Mouse (Mus musculus) hindbrain, embryonic 10.5 days (tissue): ENCODE results near the gene Nap1l4. TPM values are rescaled to one million over a fixed set of nuclear protein-coding genes. Genes with fewer than 3 reads are reported as not detected.

ENCODE experiments used
- DNase-seq: peaks from one replicate; pipeline ENCODE4 v3.0.0-alpha.2; 2017; ENCODE audit warnings: low spot score
- H3K27ac ChIP-seq: fragments of 300-500 bp; sonication (generic); 2 replicates; pipeline ENCODE4 v1.5.1; 2016; ENCODE audit warnings: mild to moderate bottlenecking, moderate library complexity
- H3K27me3 ChIP-seq: fragments of 300-500 bp; sonication (generic); 2 replicates; pipeline ENCODE4 v1.6.1; 2016; ENCODE audit warnings: mild to moderate bottlenecking; ENCODE audit not compliant: poor library complexity, insufficient read depth, severe bottlenecking
- H3K36me3 ChIP-seq: fragments of 300-500 bp; sonication (generic); 2 replicates; pipeline ENCODE4 v1.6.1; 2016; ENCODE audit warnings: mild to moderate bottlenecking, moderate library complexity
- H3K4me1 ChIP-seq: fragments of 300-500 bp; sonication (generic); replicated peaks from 2 replicates; pipeline ENCODE4 v1.6.1; 2016; ENCODE audit warnings: mild to moderate bottlenecking
- H3K4me3 ChIP-seq: fragments of 300-500 bp; sonication (generic); 2 replicates; pipeline ENCODE4 v1.5.1; 2016; ENCODE audit warnings: mild to moderate bottlenecking, moderate library complexity
- H3K9me3 ChIP-seq: fragments of 300-500 bp; sonication (generic); 2 replicates; pipeline ENCODE4 v1.6.1; 2016; ENCODE audit warnings: mild to moderate bottlenecking, moderate library complexity
- WGBS: fragments of 180-500 bp; shearing (Covaris S2); methylation state at CpG from one replicate; pipeline ENCODE4 v1.1.7; 2016; 5-methylcytosine and 5-hydroxymethylcytosine counted together
- polyA plus RNA-seq: library from polyadenylated mRNA; unstranded; fragments of >200 nt; fragmentation: Nextera tagmentation; extraction: Ambion mirVana; gene quantifications from 2 replicates; pipeline ENCODE4 v1.2.1, GENCODE M21; 2016

Nap1l4 gene
- polyA plus RNA-seq, 1 experiment from 2014 or later = 372 TPM

DNA sequence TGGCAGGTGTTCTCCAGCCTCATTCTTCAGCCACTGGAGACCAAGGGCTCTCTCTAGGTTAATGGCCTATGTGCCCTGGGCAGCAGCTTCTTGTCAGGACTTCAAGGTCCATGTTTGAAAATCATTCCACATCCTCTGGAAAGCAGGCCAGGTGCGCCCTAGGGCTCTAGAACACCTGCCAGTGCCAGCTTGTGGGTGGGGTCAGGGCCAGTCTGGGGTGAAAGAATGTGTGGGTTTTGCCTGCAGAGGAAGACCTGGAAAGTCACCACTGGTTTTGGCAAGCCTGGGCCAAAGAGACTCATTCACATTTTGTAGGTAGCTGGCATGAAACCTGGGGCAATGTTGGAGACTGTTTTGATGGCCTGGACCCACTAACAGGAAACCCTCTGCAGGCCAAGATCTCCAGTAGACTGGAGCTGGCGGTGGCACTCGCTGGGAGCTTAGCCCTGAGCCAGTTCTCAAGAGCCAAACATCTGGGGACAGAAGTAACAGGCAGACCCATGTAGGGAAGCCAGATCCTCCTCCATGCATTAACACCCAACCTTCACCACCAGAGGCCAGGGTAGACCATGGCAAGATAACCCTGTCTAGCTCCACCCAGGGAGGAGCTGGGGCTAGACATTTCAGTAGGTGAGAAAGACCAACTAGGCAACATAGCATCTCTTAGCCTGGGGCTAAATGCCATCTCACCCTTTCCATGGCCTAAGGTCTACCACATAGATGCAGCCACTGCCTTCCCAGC lies 38.1 kb downstream of the Nap1l4 start:
- Histone ChIP-seq H3K4me1 (no peaks in the 10 kb centered on the region), H3K27ac (no peak overlapping the region), H3K9me3 (no peaks in the 10 kb centered on the region), H3K4me3 (no peak overlapping the region), H3K36me3 (peaks cover 45% of the 10 kb centered on the region), H3K27me3 (0 out of 2 replicates have a peak, but pooled peaks cover 2% of the 10 kb centered on the region)
- 90% methylated on average over 3 of the region's 3 CpGs for WGBS
- DNase-seq = no peak

DNA sequence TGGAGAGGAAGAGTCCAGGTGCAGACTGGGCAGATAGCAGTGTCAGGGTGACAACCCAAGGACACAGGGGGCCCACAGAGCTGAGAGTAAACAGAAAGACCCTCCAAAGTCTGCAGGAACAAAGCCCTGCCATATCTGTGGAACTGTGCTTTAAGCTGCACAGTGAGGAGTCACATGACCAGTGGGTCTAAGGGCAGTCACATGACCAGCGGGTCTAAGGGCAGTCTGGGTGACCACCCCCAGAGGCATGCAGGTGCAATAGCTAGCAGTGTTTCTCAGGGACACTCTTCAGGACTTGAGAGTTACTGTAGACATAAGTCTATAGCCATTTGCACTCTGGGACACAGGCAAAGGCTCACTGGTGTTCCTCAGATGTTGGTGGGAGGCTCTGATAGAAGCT lies 39.3 kb downstream of the Nap1l4 start:
- Histone ChIP-seq H3K9me3 (no peaks in the 10 kb centered on the region), H3K4me3 (no peak overlapping the region), H3K27ac (no peak overlapping the region), H3K27me3 (peaks cover 10% of the 10 kb centered on the region), H3K36me3 (peaks cover 33% of the 10 kb centered on the region), H3K4me1 (no peaks in the 10 kb centered on the region)
- no peak for DNase-seq
- WGBS = 74% methylated on average over 1 of the region's 1 CpGs

DNA sequence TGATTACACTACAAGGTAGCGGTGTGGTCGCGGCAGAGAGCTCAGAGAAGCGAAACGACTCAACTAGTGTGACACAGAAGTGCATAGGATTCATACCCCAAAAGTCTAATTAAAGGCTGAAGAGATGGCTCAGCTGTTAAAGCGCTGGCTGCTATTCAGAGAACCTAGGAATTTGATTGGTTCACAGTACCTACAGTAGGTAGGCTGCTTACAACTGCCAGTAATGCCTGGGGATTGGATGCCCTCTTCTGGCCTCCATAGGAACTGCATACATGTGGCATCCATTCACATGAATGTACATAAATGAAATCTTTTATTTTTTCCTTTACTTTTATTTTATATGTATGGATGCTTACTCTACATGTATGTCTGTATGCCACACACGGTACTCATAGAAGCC lies 42.2 kb downstream of the Nap1l4 start:
- DNase-seq = peak; percentile 60
- Histone ChIP-seq H3K36me3 (0 out of 2 replicates have a peak, but pooled peaks cover 5% of the 10 kb centered on the region), H3K27me3 (peaks cover 39% of the 10 kb centered on the region), H3K4me1 (peaks cover 13% of the 10 kb centered on the region), H3K4me3 (no peak overlapping the region), H3K27ac (no peak overlapping the region), H3K9me3 (no peaks in the 10 kb centered on the region)
- WGBS = 31% methylated on average over 7 of the region's 7 CpGs

DNA sequence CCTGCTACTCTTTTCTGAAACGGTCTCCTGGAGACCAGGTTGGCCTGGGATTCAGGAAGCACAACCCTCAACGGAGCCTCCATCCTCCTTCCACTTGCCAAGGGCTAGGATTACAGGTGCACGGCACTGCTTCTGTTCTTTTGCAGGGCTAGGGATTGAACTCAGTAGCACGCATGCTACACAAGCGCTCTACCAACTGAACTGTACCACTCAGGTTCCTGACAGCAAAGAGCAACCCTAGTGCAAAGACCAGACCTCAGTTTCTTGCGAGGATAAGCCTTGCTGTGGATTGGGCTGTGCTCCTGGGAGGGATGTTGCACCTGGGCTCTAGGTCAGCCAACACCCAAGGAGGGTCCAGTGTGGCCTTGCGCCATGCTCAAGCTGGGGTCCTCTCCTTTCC lies 42.6 kb downstream of the Nap1l4 start:
- 69% methylated on average over 7 of the region's 7 CpGs for WGBS
- no peak for DNase-seq
- H3K27me3 ChIP-seq = peaks cover 43% of the 10 kb centered on the region
- no peaks in the 10 kb centered on the region for H3K9me3 ChIP-seq
- H3K27ac ChIP-seq = no peak overlapping the region
- H3K36me3 ChIP-seq = 0 out of 2 replicates have a peak, but pooled peaks cover 5% of the 10 kb centered on the region
- peaks cover 16% of the 10 kb centered on the region for H3K4me1 ChIP-seq
- H3K4me3 ChIP-seq = no peak overlapping the region

DNA sequence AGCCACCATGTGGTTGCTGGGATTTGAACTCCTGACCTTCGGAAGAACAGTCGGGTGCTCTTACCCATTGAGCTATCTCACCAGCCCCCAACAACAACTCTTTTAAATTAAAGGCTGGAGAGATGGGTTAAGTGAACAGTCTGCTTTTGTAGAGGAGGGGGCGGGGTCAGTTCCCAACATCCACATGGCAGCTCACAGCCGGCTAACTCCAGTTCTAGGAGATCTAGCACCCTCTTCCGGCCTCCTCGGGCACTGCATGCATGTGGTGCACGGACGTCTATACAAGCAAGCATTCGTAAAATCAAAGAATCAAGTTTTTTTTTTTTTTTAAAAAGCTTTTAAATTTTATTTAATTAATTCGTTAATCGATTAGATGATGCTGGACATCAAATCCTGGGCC lies 43.1 kb downstream of the Nap1l4 start:
- Histone ChIP-seq H3K36me3 (0 out of 2 replicates have a peak, but pooled peaks cover 5% of the 10 kb centered on the region), H3K4me3 (no peak overlapping the region), H3K27ac (no peak overlapping the region), H3K9me3 (no peaks in the 10 kb centered on the region), H3K4me1 (peaks cover 18% of the 10 kb centered on the region), H3K27me3 (peaks cover 47% of the 10 kb centered on the region)
- DNase-seq = peak; percentile 71
- WGBS = 25% methylated on average over 11 of the region's 11 CpGs

DNA sequence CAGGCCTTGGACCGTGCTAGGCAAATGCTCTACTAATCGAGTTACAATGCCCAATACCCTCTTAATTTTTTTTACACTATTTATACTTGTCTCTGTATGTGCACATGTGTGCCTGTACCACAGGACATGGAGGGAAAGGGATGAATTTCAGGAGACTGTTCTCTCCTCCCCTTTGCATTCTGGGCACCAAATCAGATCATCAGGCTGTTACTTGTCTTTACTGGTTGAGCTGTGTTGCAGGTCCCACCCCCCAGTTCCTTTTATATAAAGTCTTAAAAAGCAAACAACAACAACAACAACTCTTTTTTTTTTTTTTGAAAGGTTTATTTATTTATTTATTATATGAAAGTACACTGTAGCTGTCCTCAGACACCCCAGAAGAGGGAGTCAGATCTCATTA lies 43.5 kb downstream of the Nap1l4 start:
- H3K4me1 ChIP-seq = peaks cover 19% of the 10 kb centered on the region
- H3K9me3 ChIP-seq = no peaks in the 10 kb centered on the region
- WGBS = 91% methylated on average over 2 of the region's 2 CpGs
- H3K36me3 ChIP-seq = 0 out of 2 replicates have a peak, but pooled peaks cover 5% of the 10 kb centered on the region
- peaks cover 51% of the 10 kb centered on the region for H3K27me3 ChIP-seq
- no peak overlapping the region for H3K27ac ChIP-seq
- DNase-seq = no peak
- no peak overlapping the region for H3K4me3 ChIP-seq

DNA sequence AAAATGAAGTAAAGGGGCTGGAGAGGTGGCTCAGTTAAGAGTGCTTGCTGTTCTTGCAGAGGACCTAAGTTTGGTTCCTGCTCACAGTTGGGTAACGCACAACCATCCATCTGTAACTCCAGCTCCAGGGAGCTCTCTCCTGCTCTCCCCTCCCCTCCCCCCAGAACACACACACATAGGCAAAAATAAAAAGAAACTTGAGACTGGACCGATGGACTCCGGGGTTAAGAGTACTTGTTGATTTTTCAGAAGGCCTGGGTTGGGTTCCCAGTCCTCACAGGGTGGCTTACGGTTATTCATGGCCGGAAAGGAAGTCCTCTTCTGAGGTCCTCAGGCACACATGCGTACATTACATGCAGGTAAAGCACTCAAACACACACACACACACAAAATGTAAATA lies 45.0 kb downstream of the Nap1l4 start:
- H3K4me3 ChIP-seq = no peak overlapping the region
- no peaks in the 10 kb centered on the region for H3K36me3 ChIP-seq
- no peak overlapping the region for H3K27ac ChIP-seq
- peaks cover 19% of the 10 kb centered on the region for H3K4me1 ChIP-seq
- DNase-seq = no peak
- WGBS = 89% methylated on average over 6 of the region's 6 CpGs
- H3K9me3 ChIP-seq = no peaks in the 10 kb centered on the region
- peaks cover 66% of the 10 kb centered on the region for H3K27me3 ChIP-seq

DNA sequence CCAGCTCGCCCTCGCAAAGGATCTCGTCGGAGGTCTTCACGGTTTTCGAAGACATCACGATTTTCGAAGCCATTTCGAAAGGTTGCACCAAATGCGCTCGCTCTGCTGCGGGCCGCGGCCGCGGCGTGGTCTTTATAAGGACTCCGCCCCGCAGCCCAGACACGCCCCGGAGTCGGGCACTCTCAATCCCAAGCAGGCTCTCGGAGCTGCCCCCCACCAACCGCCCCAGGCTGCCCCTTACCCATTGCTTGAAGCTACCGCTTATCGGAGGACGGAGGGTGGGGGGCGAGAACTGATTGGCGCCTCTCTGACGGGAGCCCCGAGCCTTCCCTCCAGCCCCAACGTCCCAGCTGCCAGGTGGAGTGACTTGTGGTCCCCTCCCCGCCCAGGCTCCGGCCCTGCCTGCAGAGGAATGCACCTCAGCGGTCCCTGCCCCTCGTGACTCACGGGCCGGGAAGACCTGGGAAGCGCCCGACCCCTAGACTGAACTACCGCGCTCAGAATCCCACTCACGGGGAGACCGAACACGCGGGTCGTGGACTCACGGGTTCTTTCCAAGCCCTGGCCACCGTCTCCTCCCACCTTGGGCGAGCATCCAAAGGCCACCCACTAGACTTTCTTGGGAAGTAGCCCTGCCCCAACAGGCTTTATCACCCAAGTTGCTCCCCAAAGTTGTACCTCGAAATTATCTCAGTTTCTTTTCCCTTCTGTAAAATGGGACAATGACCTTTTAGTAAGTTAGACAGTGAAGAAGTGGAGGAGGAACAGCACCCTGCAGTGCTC lies 46.3 kb downstream of the Nap1l4 start, which contains the start of gene Phlda2:
Gene Phlda2 (minus strand): TSS at position 733 of the 783 bp plus-strand sequence.
- DNase-seq = peak; percentile 54
- no peaks in the 10 kb centered on the region for H3K36me3 ChIP-seq
- 6% methylated on average over 51 of the region's 51 CpGs for WGBS
- peak within 1 kb of the TSS; percentile 51 for H3K4me3 ChIP-seq
- H3K27me3 ChIP-seq = peaks cover 75% of the 10 kb centered on the region
- no peaks in the 10 kb centered on the region for H3K9me3 ChIP-seq
- H3K4me1 ChIP-seq = peaks cover 19% of the 10 kb centered on the region
- H3K27ac ChIP-seq = 0 out of 2 replicates have a peak within 1 kb of the TSS, but pooled peaks have one; percentile 16

DNA sequence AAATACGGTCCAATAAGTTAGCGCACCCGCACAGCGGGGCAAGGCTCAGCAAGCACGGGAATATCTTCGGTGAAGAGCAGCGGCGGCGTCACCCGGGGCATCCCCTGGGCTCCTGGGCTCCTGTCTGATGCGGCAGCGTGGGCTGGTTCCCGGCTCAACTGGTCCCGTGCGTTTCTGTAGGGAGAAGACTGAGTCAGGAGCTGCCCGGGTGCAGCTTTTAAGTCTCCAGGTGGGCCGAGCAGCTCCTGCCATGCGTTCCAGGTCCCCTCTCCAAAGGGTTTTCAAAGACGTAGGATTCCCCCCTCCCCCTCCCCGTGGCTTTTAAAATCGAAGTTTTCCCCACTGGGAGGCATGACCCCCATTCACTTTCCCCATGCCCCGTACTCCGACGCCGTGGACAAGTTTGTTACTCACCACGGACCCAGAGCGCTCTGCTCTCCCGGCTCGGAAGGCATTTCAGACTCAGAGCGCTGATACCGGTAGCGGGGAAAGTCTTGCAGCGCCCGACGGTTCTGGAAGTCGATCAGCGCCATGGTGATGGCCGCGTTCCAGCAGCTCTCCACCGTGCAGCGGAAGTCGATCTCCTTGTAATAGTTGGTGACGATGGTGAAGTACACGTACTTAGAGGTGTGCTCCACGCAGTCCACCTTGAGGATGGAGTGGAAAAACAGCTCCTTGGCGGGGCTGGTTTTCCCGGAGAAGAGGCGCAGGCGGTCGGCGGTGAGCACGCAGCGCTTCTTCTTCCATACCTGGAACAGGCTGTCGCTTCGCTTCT lies 47.1 kb downstream of the Nap1l4 start:
- Histone ChIP-seq H3K4me3 (peak overlapping the region; percentile 51), H3K9me3 (no peaks in the 10 kb centered on the region), H3K36me3 (no peaks in the 10 kb centered on the region), H3K27me3 (peaks cover 75% of the 10 kb centered on the region), H3K27ac (no peak overlapping the region), H3K4me1 (peaks cover 19% of the 10 kb centered on the region)
- 5% methylated on average over 55 of the region's 55 CpGs for WGBS
- peak; percentile 47 for DNase-seq

DNA sequence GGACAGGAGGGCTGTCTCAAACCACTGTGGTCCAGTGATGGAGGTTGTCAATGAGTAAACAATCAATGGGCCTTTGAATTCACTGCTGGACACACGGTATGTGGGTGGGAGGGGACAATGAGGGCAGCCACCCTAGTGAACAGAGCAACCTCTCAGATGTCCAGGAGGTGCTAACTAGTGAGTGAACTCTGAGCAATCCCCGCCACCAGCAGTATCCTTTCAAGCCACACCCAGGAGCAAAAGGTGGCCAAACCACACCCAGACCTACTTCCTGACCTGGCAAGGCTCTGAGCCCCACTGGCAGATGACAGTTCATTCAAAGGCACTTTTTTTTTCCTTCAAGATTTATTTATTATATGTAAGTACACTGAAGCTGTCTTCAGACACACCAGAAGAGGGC lies 48.0 kb downstream of the Nap1l4 start:
- no peak for DNase-seq
- Histone ChIP-seq H3K27me3 (peaks cover 72% of the 10 kb centered on the region), H3K4me3 (no peak overlapping the region), H3K36me3 (no peaks in the 10 kb centered on the region), H3K27ac (no peak overlapping the region), H3K9me3 (no peaks in the 10 kb centered on the region), H3K4me1 (peaks cover 19% of the 10 kb centered on the region)
- 34% methylated on average over 2 of the region's 2 CpGs for WGBS

DNA sequence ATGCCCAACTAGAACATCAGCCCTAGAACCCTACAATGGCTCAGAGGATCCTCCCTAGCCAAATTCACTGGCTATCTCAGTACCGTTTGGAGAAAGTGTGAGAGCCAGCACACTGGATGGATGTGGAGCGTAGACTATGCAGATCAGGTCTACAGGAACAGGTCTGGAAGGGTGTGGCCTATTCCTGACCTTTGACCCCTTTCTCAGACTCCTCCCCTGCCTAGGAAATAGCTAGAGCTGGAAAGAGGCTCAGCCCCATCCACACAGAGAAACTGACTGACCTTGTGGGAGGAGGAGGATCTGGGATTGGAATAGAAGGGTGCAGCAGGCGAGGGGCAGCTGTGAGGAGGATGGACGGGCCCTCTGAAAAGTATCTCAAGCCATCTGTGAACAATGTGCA lies 50.3 kb downstream of the Nap1l4 start:
- DNase-seq = no peak
- Histone ChIP-seq H3K27ac (no peak overlapping the region), H3K4me3 (no peak overlapping the region), H3K9me3 (no peaks in the 10 kb centered on the region), H3K36me3 (no peaks in the 10 kb centered on the region), H3K4me1 (peaks cover 19% of the 10 kb centered on the region), H3K27me3 (peaks cover 55% of the 10 kb centered on the region)
- WGBS = 88% methylated on average over 4 of the region's 4 CpGs

DNA sequence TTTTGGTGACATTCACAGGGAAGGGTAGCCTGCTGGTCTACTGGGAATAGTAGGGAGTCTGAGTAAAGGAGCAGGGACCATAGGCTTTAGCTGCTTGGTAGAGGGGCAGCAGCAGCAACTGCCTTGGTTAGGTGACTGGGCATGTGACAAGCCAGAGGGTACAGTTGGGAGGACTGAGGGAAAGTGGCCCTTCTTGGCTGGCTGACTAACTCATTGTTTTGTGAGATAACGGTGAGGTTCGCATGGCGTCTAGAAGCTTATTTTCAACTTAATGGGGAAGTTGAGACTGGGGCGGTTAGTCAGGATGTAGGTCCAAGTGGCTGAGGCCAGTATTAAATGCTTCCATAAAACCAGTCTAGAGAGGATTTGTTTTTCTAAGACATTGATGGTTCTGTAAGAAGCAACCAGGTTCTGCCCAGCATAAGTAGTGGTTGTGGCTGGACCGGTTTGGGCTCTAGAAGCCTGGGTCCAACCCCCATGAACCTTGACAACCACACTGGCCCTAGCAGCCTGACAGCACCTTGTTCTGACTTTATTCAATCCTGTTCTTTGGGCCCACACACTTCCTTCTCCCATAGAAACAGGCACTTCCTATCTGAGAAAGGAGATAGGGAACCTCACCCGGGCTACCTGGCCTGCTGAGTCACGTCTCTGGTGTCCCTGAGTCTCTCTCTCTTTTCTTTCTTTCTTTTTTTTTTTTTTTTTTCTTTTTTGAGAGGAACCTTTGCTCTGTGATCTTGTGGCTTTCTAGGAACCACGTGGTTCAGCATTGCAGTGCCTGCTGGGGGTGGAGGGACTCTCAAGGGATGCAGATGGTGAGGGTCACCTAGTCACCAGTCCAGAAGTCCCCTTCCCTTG lies 53.6 kb downstream of the Nap1l4 start:
- Histone ChIP-seq H3K27ac (no peak overlapping the region), H3K4me1 (peaks cover 4% of the 10 kb centered on the region; the same call in 1 of the 2 replicates), H3K9me3 (no peaks in the 10 kb centered on the region), H3K27me3 (peaks cover 35% of the 10 kb centered on the region), H3K4me3 (no peak overlapping the region), H3K36me3 (no peaks in the 10 kb centered on the region)
- DNase-seq = no peak
- 84% methylated on average over 8 of the region's 8 CpGs for WGBS
